Mouse (Mus musculus) stomach, postnatal 0 days (tissue): ENCODE measurements around the gene Sf3b2.

Experiments used
- CTCF ChIP-seq: IDR thresholded peaks from 2 replicates; pipeline ENCODE4 v1.5.1; 2016; ENCODE audit warnings: antibody characterized with exemption, low read depth, mild to moderate bottlenecking, moderate library complexity
- EP300 ChIP-seq: optimal IDR thresholded peaks from 2 replicates; pipeline ENCODE3; 2016; ENCODE audit warnings: antibody characterized with exemption

DNA sequence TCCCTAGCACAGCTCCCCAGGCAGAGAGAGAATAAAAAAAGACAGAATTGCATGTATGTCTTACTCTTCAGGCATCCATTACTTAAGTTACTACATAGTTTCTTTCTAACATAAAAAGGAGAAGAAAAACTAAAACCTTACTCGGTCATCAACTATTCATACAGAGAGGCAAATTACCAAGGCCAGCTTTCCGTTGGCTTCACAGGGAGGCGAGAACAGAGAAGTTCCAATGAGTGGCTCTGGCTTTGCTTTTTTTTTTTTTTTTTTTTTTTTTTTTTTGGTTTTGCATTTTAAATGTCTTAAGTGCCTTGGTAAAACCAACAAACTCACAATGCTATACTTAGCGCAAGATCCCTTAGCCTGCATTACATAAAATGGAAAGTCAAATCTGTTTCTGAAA is 62.6 kb downstream of the Sf3b2 start:
- TF ChIP-seq CTCF (no peak), EP300 (no peak)
